Mouse (Mus musculus) lung, adult 2 months (tissue): ENCODE results near the gene Dnajb1.

Experiments
- CTCF ChIP-seq: fragments of 200-500 bp; IDR thresholded peaks from 2 replicates; pipeline ENCODE4 v1.5.1; 2011; ENCODE audit warnings: mild to moderate bottlenecking, low read length, control low read depth; ENCODE audit not compliant: insufficient read depth
- POLR2A ChIP-seq: fragments of 200-500 bp; IDR thresholded peaks from 2 replicates; pipeline ENCODE4 v1.6.1; 2011; ENCODE audit warnings: low read depth, mild to moderate bottlenecking, control low read depth, low read length, borderline replicate concordance; ENCODE audit errors: extremely low read depth

DNA sequence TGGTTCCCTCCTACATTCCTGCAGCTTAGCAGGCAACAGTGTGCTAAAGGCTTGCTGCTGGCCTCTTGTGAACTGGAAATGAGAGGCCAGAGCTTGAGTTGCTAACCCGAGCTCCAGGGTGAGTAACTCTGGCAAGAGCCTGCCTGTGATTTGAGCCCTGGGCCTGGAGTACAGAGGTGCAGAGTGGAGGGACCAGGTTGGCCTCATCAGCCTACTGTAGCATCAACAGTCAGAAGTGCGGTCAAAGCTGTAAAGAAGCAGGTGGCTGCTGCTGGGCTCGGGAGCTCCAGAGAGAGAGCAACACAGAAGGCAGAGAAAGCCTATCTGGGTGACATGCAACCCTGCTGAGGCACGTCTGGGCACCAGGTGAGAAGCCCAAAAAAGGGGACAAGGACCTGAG, 38.8 kb upstream of the Dnajb1 start:
- no peak for TF ChIP-seq CTCF
- no peak for TF ChIP-seq POLR2A
